Mouse (Mus musculus) heart, adult 2 months (tissue): ENCODE measurements around the gene Slc7a6. TPM values are rescaled to one million over a fixed set of nuclear protein-coding genes. Genes with fewer than 3 reads are reported as not detected.

Experiments used
- DNase-seq, 2 experiments: peaks; one replicate each; pipeline ENCODE4 v3.0.0; 2021
- H3K27ac ChIP-seq: fragments of 200-600 bp; 2 replicates; pipeline ENCODE4 v1.8.1; 2022
- H3K27me3 ChIP-seq: fragments of 200-500 bp; 2 replicates; pipeline ENCODE4 v1.6.1; 2012; ENCODE audit warnings: mild to moderate bottlenecking, low read length, inconsistent platforms, mixed read lengths; ENCODE audit not compliant: control insufficient read depth, insufficient read depth
- H3K36me3 ChIP-seq: fragments of 200-500 bp; 2 replicates; pipeline ENCODE4 v1.6.1; 2012; ENCODE audit warnings: low read length, inconsistent platforms; ENCODE audit not compliant: control insufficient read depth, insufficient read depth
- H3K4me1 ChIP-seq: fragments of 200-500 bp; 2 replicates; pipeline ENCODE4 v1.6.1; 2011; ENCODE audit warnings: low read length; ENCODE audit not compliant: control insufficient read depth, insufficient read depth
- H3K4me3 ChIP-seq: fragments of 200-600 bp; 2 replicates; pipeline ENCODE4 v1.8.1; 2022
- H3K79me2 ChIP-seq: fragments of 200-500 bp; replicated peaks from 2 replicates; pipeline ENCODE4 v1.6.1; 2012; ENCODE audit warnings: mild to moderate bottlenecking, inconsistent platforms, low read length, moderate library complexity, mixed read lengths; ENCODE audit not compliant: control insufficient read depth, insufficient read depth
- H3K9ac ChIP-seq: fragments of 200-500 bp; 2 replicates; pipeline ENCODE4 v1.6.1; 2012; ENCODE audit warnings: low read depth, mild to moderate bottlenecking, control low read depth, inconsistent platforms, low read length, mixed read lengths
- CTCF ChIP-seq: fragments of 200-600 bp; IDR thresholded peaks from 2 replicates; pipeline ENCODE4 v1.8.1; 2022; ENCODE audit warnings: antibody characterized with exemption, mild to moderate bottlenecking, moderate library complexity
- EP300 ChIP-seq: fragments of 200-500 bp; IDR thresholded peaks from 2 replicates; pipeline ENCODE4 v1.6.1; 2011; ENCODE audit warnings: low read depth, low read length, control low read depth; ENCODE audit not compliant: insufficient read depth
- POLR2A ChIP-seq: fragments of 200-500 bp; IDR thresholded peaks from 2 replicates; pipeline ENCODE4 v1.6.1; 2011; ENCODE audit warnings: mild to moderate bottlenecking, low read depth, low read length, control low read depth; ENCODE audit not compliant: insufficient read depth
- WGBS: fragments of 180-500 bp; shearing (Covaris S2); methylation state at CpG from one replicate; pipeline ENCODE4 v1.1.7; 2018; 5-methylcytosine and 5-hydroxymethylcytosine counted together
- intact Hi-C: fragments of 180-260 bp; cut with DNase I; formaldehyde crosslinking; loops from one replicate; pipeline ENCODE4 v1.15.1; 2025
- polyA plus RNA-seq: library from polyadenylated mRNA; depleted of rRNA; stranded (reverse); fragments of >200 nt; gene quantifications from 2 replicates; pipeline ENCODE4 v1.2.3, GENCODE M21; 2012
- total RNA-seq, 2 experiments: library from RNA; stranded (reverse); gene quantifications; 2 replicates each; pipeline ENCODE4 v1.2.3; 2021

Gene Slc7a6
- total and polyA plus RNA-seq, 3 experiments, result 10.2 to 14.7 (median 10.8) TPM

DNA sequence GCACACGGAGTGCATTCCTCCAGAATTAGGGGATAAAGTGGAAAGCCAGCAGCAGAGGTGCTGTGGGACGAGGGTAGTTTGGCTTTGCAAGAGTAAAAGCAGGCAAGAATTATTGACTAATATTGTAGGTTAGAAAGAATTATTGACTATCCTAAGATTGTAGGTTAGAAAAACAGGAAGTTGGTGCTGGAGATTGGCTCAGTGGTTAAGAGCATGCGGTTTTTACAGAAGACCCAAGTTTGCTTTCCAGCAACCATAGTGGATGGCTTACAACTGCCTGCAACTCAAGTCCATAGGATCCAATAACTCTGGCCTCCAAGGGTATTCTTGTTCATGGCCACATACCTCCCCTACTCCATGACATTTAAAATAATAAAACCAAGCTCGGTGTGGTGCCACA lies 22.6 kb upstream of the Slc7a6 start:
- no peaks in the 10 kb centered on the region for H3K27me3 ChIP-seq
- no peak overlapping the region for H3K9ac ChIP-seq
- intact Hi-C loops, result loop anchor here (10.0 kb wide), 1 partner anchor 189 kb away; the partner anchor contains the start of gene Smpd3
- H3K27ac ChIP-seq, result no peak overlapping the region
- DNase-seq, result no peak
- no peak for TF ChIP-seq CTCF
- TF ChIP-seq EP300, result no peak
- no peak for TF ChIP-seq POLR2A
- H3K4me3 ChIP-seq, result no peak overlapping the region
- no peaks in the 10 kb centered on the region for H3K36me3 ChIP-seq
- no peaks in the 10 kb centered on the region for H3K79me2 ChIP-seq
- 88% methylated on average over 4 of the region's 4 CpGs for WGBS
- H3K4me1 ChIP-seq, result no peaks in the 10 kb centered on the region; the same call in 1 of the 2 replicates

- no peaks in the 10 kb centered on the region for H3K36me3 ChIP-seq
- H3K79me2 ChIP-seq, result no peaks in the 10 kb centered on the region; the same call in 1 of the 2 replicates
- TF ChIP-seq EP300, result no peak
- no peak for TF ChIP-seq POLR2A
- TF ChIP-seq CTCF, result no peak
- peaks cover 1% of the 10 kb centered on the region for H3K4me1 ChIP-seq
- WGBS, result 73% methylated on average over 6 of the region's 6 CpGs
- intact Hi-C loops, result loop anchor here (10.0 kb wide), 1 partner anchor 187 kb away; the partner anchor contains the start of gene Smpd3
- H3K9ac ChIP-seq, result no peak overlapping the region
- H3K27ac ChIP-seq, result no peak overlapping the region
- no peak overlapping the region for H3K4me3 ChIP-seq
- peak in 1 of 2 experiments; percentile 56 for DNase-seq
- H3K27me3 ChIP-seq, result no peaks in the 10 kb centered on the region
Measured at GRCm38 (mm10) chr8:106147868-106148565, 20.6 kb upstream of the Slc7a6 start.

- H3K4me3 ChIP-seq, result no peak overlapping the region
- H3K27ac ChIP-seq, result no peak overlapping the region; the same call in 1 of the 2 replicates
- intact Hi-C loops, result loop anchor here (10.0 kb wide), 1 partner anchor 186 kb away; the partner anchor contains the start of gene Smpd3
- peaks cover 1% of the 10 kb centered on the region for H3K4me1 ChIP-seq
- no peaks in the 10 kb centered on the region for H3K27me3 ChIP-seq
- no peaks in the 10 kb centered on the region; the same call in 1 of the 2 replicates for H3K79me2 ChIP-seq
- H3K36me3 ChIP-seq, result no peaks in the 10 kb centered on the region
- TF ChIP-seq POLR2A, result no peak; the same call in 1 of the 2 replicates
- TF ChIP-seq EP300, result no peak
- no peak for TF ChIP-seq CTCF
- peak in 1 of 2 experiments; percentile 48 for DNase-seq
- WGBS, result 81% methylated on average over 6 of the region's 6 CpGs
- no peak overlapping the region for H3K9ac ChIP-seq
Measured at GRCm38 (mm10) chr8:106149025-106149424, 19.6 kb upstream of the Slc7a6 start.

- H3K27me3 ChIP-seq, result no peaks in the 10 kb centered on the region
- peak within 1 kb of the TSS; percentile 71 for H3K4me3 ChIP-seq
- peak within 1 kb of the TSS; percentile 79 for H3K9ac ChIP-seq
- intact Hi-C loops, result loop anchor here (5.0 to 10.0 kb wide), 2 partner anchors 62 to 185 kb away; partner anchors contain the start of genes Prmt7, Slc7a6os and Smpd3
- DNase-seq, result peak; percentile 89 to 93
- no peaks in the 10 kb centered on the region; the same call in 1 of the 2 replicates for H3K79me2 ChIP-seq
- WGBS, result under 1% methylated on average over 38 of the region's 38 CpGs
- TF ChIP-seq POLR2A, result peak; percentile 85
- TF ChIP-seq CTCF, result no peak
- peak within 1 kb of the TSS; percentile 79 for H3K27ac ChIP-seq
- peaks cover 1% of the 10 kb centered on the region for H3K4me1 ChIP-seq
- no peaks in the 10 kb centered on the region for H3K36me3 ChIP-seq
Measured at GRCm38 (mm10) chr8:106149801-106150652, 18.6 kb upstream of the Slc7a6 start, which contains the start of gene Pla2g15. Gene Pla2g15, plus strand, starts transcription at chr8:106150399.

GRCm38 (mm10) chr8:106150653-106151000 lies 18.0 kb upstream of the Slc7a6 start:
- no peaks in the 10 kb centered on the region for H3K27me3 ChIP-seq
- no peaks in the 10 kb centered on the region; the same call in 1 of the 2 replicates for H3K79me2 ChIP-seq
- peaks cover 1% of the 10 kb centered on the region for H3K4me1 ChIP-seq
- H3K36me3 ChIP-seq, result no peaks in the 10 kb centered on the region
- TF ChIP-seq POLR2A, result no peak
- no peak for TF ChIP-seq EP300
- no peak for TF ChIP-seq CTCF
- no peak for DNase-seq
- H3K27ac ChIP-seq, result peak overlapping the region; percentile 69
- intact Hi-C loops, result loop anchor here (5.0 kb wide), 1 partner anchor 62 kb away; the partner anchor contains the start of genes Prmt7 and Slc7a6os
- H3K9ac ChIP-seq, result peak overlapping the region; percentile 79
- peak overlapping the region; percentile 71 for H3K4me3 ChIP-seq
- WGBS, result 20% methylated on average over 8 of the region's 8 CpGs
